Mouse (Mus musculus) retina, adult 2 months (tissue): ENCODE data around the gene Btbd35f8.
"Not testable (repeated sequence)": the region's sequence is repeated elsewhere in the genome, so short reads cannot be mapped to it uniquely, and the experiment has no call there.

Source experiments
- DNase-seq: peaks from one replicate; pipeline ENCODE4 v3.0.0-alpha.2; 2012; ENCODE audit warnings: low read depth, low spot score

Gene Btbd35f8

DNA sequence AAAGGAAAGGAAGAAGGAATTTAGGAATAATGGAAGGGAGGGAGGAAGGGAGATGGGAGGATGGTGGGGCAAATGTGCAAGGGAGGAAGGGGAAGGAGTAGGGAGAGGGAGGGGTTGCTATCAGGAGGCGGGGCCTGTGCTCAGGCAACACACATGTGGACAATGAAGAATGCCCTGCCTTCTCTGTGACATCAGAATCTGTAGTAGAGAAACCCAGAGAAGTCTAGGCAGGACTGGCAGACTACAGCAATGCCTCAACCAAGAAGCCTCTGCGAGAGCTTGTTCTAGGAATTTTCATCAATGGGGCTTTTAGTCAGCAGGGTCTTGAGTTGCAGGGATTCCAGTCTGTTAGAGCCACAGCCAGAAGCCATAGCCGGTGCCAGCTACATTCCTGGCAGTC lies at the start of gene Btbd35f8:
Btbd35f8 (plus strand) TSS at position 301 of the 400 bp plus-strand sequence.
- DNase-seq = not testable (repeated sequence)
